In genomic region chr12:99779908-99780307, GRCm38 (mm10) we compare ENCODE assay signal across 15 mouse cellular contexts.
DNase-seq lines count a peak whose midpoint lies in the region; TF ChIP-seq lines count a peak whose summit lies in the region.
"Had no signal": no experiment of that assay in that cellular context is flagged by ENCODE, and none has a peak within 500 bp of the region (broad histone marks: within the 10 kb centered on the region; RNA-seq: fewer than 3 reads in every experiment).

No protein-coding gene starts in this region.

- DNase-seq in Muller cell, postnatal 12 days (ENCODE audit: inconsistent ontology term), result peak; percentile 53
- peak; percentile 37 for DNase-seq in brain, embryonic 14.5 days (ENCODE audit: low read depth)
- peak; percentile 71 for DNase-seq in retina, postnatal 1 day
- no peak for DNase-seq in right cerebral cortex, postnatal 25 days
- no peak for DNase-seq in ovary, postnatal 14 days (ENCODE audit: low spot score)
- DNase-seq: adrenal gland, adult 8-10 months; adrenal gland, postnatal 14 days; adrenal gland, postnatal 36 days; cerebellum, adult 11 months; cerebellum, adult 18-20 months; cerebellum, adult 8-10 months; cerebellum, adult 9-11 months; cerebellum, postnatal 14 days; cerebellum, postnatal 36 days; embryo, embryonic 11 days had no signal

- no peak for TF ChIP-seq POLR2A in brain, embryonic 14.5 days (IDR thresholded peaks at IDR 0.05; ENCODE audit: borderline replicate concordance, extremely low read depth, insufficient read depth, insufficient read length, poor library complexity, severe bottlenecking)

- no peak for TF ChIP-seq CTCF in brain, embryonic 14.5 days (IDR thresholded peaks at IDR 0.05; ENCODE audit: borderline replicate concordance, extremely low read depth, insufficient read depth, insufficient read length)

Comparison
In these comparisons a context has a peak if more than half of its experiments do, and no peak if none do; other contexts are left out.
1. DNase-seq: peak in Muller cell, postnatal 12 days (single experiment), brain, embryonic 14.5 days (single experiment) and retina, postnatal 1 day (single experiment); none in right cerebral cortex, postnatal 25 days (single experiment) and ovary, postnatal 14 days (single experiment).